Mouse (Mus musculus) neural tube, embryonic 14.5 days (tissue): Measurements from ENCODE around the gene Ang. TPM values are rescaled to one million over a fixed set of nuclear protein-coding genes. Genes with fewer than 3 reads are reported as not detected.
A peak's percentile ranks its signal among the peaks of the same experiment; 100 is the strongest.

Source experiments
- ATAC-seq: fragments of 200-750 bp; cut with Nextera tagmentation; 2 replicates; pipeline ENCODE4 v1.8.0; 2017; ENCODE audit warnings: low read depth, mild to moderate bottlenecking, moderate TSS enrichment, moderate library complexity
- H3K27ac ChIP-seq: fragments of 300-500 bp; sonication (generic); 2 replicates; pipeline ENCODE4 v1.5.1; 2014; ENCODE audit warnings: low read depth, mild to moderate bottlenecking, control low read depth, low read length, moderate library complexity, mixed read lengths
- H3K27me3 ChIP-seq: fragments of 300-500 bp; sonication (generic); 2 replicates; pipeline ENCODE4 v1.6.1; 2014; ENCODE audit warnings: low read length; ENCODE audit not compliant: control insufficient read depth, insufficient read depth
- H3K36me3 ChIP-seq: fragments of 300-500 bp; sonication (generic); 2 replicates; pipeline ENCODE4 v1.6.1; 2014; ENCODE audit warnings: low read length, mixed read lengths; ENCODE audit not compliant: control insufficient read depth, insufficient read depth
- H3K4me1 ChIP-seq: fragments of 300-500 bp; sonication (generic); 2 replicates; pipeline ENCODE4 v1.6.1; 2014; ENCODE audit warnings: low read length; ENCODE audit not compliant: control insufficient read depth, insufficient read depth
- H3K4me2 ChIP-seq: fragments of 300-500 bp; sonication (generic); 2 replicates; pipeline ENCODE4 v1.6.1; 2014; ENCODE audit warnings: mild to moderate bottlenecking, low read depth, low read length, control low read depth
- H3K4me3 ChIP-seq: fragments of 300-500 bp; sonication (generic); 2 replicates; pipeline ENCODE4 v1.5.1; 2014; ENCODE audit warnings: low read depth, low read length, control low read depth, mixed read lengths
- H3K9ac ChIP-seq: fragments of 300-500 bp; sonication (generic); replicated peaks from 2 replicates; pipeline ENCODE4 v1.6.1; 2014; ENCODE audit warnings: low read depth, mild to moderate bottlenecking, control low read depth, low read length, mixed read lengths
- H3K9me3 ChIP-seq: fragments of 300-500 bp; sonication (generic); 2 replicates; pipeline ENCODE4 v1.6.1; 2016; ENCODE audit warnings: low read length; ENCODE audit not compliant: control insufficient read depth
- WGBS: fragments of 180-500 bp; shearing (Covaris S2); extraction: QIAGEN DNeasy Blood & Tissue Kit; methylation state at CpG from one replicate; pipeline ENCODE4 v1.1.7; 2014; 5-methylcytosine and 5-hydroxymethylcytosine counted together
- polyA plus RNA-seq: library from polyadenylated mRNA; unstranded; fragments of >200 nt; fragmentation: Nextera tagmentation; extraction: Ambion mirVana; gene quantifications from 2 replicates; pipeline ENCODE4 v1.2.1, GENCODE M21; 2014

Gene Ang
- polyA plus RNA-seq, 1 experiment from 2014 or later: 2.7 TPM

GRCm38 (mm10) chr14:51085911-51086310 is 5.0 kb upstream of the Ang start:
- Histone ChIP-seq H3K4me1 (peaks cover 5% of the 10 kb centered on the region; the same call in 1 of the 2 replicates), H3K9ac (no peak overlapping the region), H3K4me2 (no peak overlapping the region), H3K36me3 (no peaks in the 10 kb centered on the region), H3K4me3 (no peak overlapping the region), H3K27me3 (peaks cover 8% of the 10 kb centered on the region; the same call in 1 of the 2 replicates), H3K27ac (no peak overlapping the region), H3K9me3 (no peaks in the 10 kb centered on the region)
- no peak for ATAC-seq
- WGBS: 74% methylated on average over 4 of the region's 4 CpGs

- no peaks in the 10 kb centered on the region for H3K36me3 ChIP-seq
- 11% methylated on average over 9 of the region's 9 CpGs for WGBS
- H3K27me3 ChIP-seq: peaks cover 8% of the 10 kb centered on the region; the same call in 1 of the 2 replicates
- no peaks in the 10 kb centered on the region for H3K9me3 ChIP-seq
- peak overlapping the region; percentile 77 for H3K4me2 ChIP-seq
- no peak overlapping the region for H3K9ac ChIP-seq
- H3K27ac ChIP-seq: no peak overlapping the region
- H3K4me1 ChIP-seq: peaks cover 5% of the 10 kb centered on the region; the same call in 1 of the 2 replicates
- no peak for ATAC-seq
- H3K4me3 ChIP-seq: peak overlapping the region; percentile 52
Observed at GRCm38 (mm10) chr14:51087762-51088161, 3.2 kb upstream of the Ang start.

GRCm38 (mm10) chr14:51088166-51088969 is 2.6 kb upstream of the Ang start:
- no peaks in the 10 kb centered on the region for H3K36me3 ChIP-seq
- no peaks in the 10 kb centered on the region for H3K9me3 ChIP-seq
- peak overlapping the region; percentile 29 for H3K9ac ChIP-seq
- peak overlapping the region; percentile 77 for H3K4me2 ChIP-seq
- peaks cover 4% of the 10 kb centered on the region; the same call in 1 of the 2 replicates for H3K27me3 ChIP-seq
- H3K4me1 ChIP-seq: peaks cover 1% of the 10 kb centered on the region; the same call in 1 of the 2 replicates
- ATAC-seq: peak; percentile 35
- 0% methylated on average over 23 of the region's 23 CpGs for WGBS
- peak overlapping the region; percentile 52 for H3K4me3 ChIP-seq
- peak overlapping the region; percentile 4; the same call in 1 of the 2 replicates for H3K27ac ChIP-seq

GRCm38 (mm10) chr14:51088970-51089673 is 1.8 kb upstream of the Ang start:
- H3K9ac ChIP-seq: peak overlapping the region; percentile 29
- H3K9me3 ChIP-seq: no peaks in the 10 kb centered on the region
- under 1% methylated on average over 34 of the region's 34 CpGs for WGBS
- no peaks in the 10 kb centered on the region for H3K36me3 ChIP-seq
- no peaks in the 10 kb centered on the region for H3K27me3 ChIP-seq
- H3K4me1 ChIP-seq: no peaks in the 10 kb centered on the region
- peak overlapping the region; percentile 77 for H3K4me2 ChIP-seq
- peak; percentile 96 for ATAC-seq
- H3K4me3 ChIP-seq: peak overlapping the region; percentile 52
- peak overlapping the region; percentile 4; the same call in 1 of the 2 replicates for H3K27ac ChIP-seq

GRCm38 (mm10) chr14:51089674-51090076 is 1.3 kb upstream of the Ang start:
- peak overlapping the region; percentile 77 for H3K4me2 ChIP-seq
- H3K4me1 ChIP-seq: no peaks in the 10 kb centered on the region
- peak; percentile 0; the same call in 1 of the 2 replicates for ATAC-seq
- WGBS: under 1% methylated on average over 15 of the region's 15 CpGs
- H3K36me3 ChIP-seq: no peaks in the 10 kb centered on the region
- peak overlapping the region; percentile 52 for H3K4me3 ChIP-seq
- peak overlapping the region; percentile 43 for H3K9ac ChIP-seq
- no peaks in the 10 kb centered on the region for H3K27me3 ChIP-seq
- H3K9me3 ChIP-seq: no peaks in the 10 kb centered on the region
- peak overlapping the region; percentile 65; the same call in 1 of the 2 replicates for H3K27ac ChIP-seq

- WGBS: under 1% methylated on average over 27 of the region's 27 CpGs
- Histone ChIP-seq H3K4me2 (peak overlapping the region; percentile 77), H3K9ac (peak overlapping the region; percentile 43), H3K36me3 (no peaks in the 10 kb centered on the region), H3K27ac (peak overlapping the region; percentile 65), H3K9me3 (no peaks in the 10 kb centered on the region), H3K4me1 (no peaks in the 10 kb centered on the region), H3K27me3 (no peaks in the 10 kb centered on the region), H3K4me3 (peak overlapping the region; percentile 52)
- peak; percentile 62 for ATAC-seq
Observed at GRCm38 (mm10) chr14:51090077-51090781, 721 bp upstream of the Ang start.

- no peak for ATAC-seq
- H3K4me2 ChIP-seq: peak overlapping the region; percentile 77
- peak overlapping the region; percentile 52 for H3K4me3 ChIP-seq
- no peak overlapping the region for H3K27ac ChIP-seq
- no peaks in the 10 kb centered on the region for H3K27me3 ChIP-seq
- WGBS: 58% methylated on average over 8 of the region's 8 CpGs
- H3K9ac ChIP-seq: no peak overlapping the region
- no peaks in the 10 kb centered on the region for H3K36me3 ChIP-seq
- H3K4me1 ChIP-seq: no peaks in the 10 kb centered on the region
- H3K9me3 ChIP-seq: no peaks in the 10 kb centered on the region
Observed at GRCm38 (mm10) chr14:51092073-51092620, 1.2 kb downstream of the Ang start.

- WGBS: 34% methylated on average over 3 of the region's 3 CpGs
- no peak for ATAC-seq
- no peak overlapping the region for H3K4me3 ChIP-seq
- no peaks in the 10 kb centered on the region for H3K9me3 ChIP-seq
- no peak overlapping the region for H3K4me2 ChIP-seq
- H3K9ac ChIP-seq: no peak overlapping the region
- H3K36me3 ChIP-seq: no peaks in the 10 kb centered on the region
- no peak overlapping the region for H3K27ac ChIP-seq
- no peaks in the 10 kb centered on the region for H3K4me1 ChIP-seq
- no peaks in the 10 kb centered on the region for H3K27me3 ChIP-seq
Observed at GRCm38 (mm10) chr14:51093496-51093895, 2.5 kb downstream of the Ang start.
